Mouse (Mus musculus) lung, adult 2 months (tissue): Measurements from ENCODE around the gene Aff2.

Source experiments
- CTCF ChIP-seq: fragments of 200-500 bp; IDR thresholded peaks from 2 replicates; pipeline ENCODE4 v1.5.1; 2011; ENCODE audit warnings: mild to moderate bottlenecking, low read length, control low read depth; ENCODE audit not compliant: insufficient read depth
- POLR2A ChIP-seq: fragments of 200-500 bp; IDR thresholded peaks from 2 replicates; pipeline ENCODE4 v1.6.1; 2011; ENCODE audit warnings: low read depth, mild to moderate bottlenecking, control low read depth, low read length, borderline replicate concordance; ENCODE audit errors: extremely low read depth

DNA sequence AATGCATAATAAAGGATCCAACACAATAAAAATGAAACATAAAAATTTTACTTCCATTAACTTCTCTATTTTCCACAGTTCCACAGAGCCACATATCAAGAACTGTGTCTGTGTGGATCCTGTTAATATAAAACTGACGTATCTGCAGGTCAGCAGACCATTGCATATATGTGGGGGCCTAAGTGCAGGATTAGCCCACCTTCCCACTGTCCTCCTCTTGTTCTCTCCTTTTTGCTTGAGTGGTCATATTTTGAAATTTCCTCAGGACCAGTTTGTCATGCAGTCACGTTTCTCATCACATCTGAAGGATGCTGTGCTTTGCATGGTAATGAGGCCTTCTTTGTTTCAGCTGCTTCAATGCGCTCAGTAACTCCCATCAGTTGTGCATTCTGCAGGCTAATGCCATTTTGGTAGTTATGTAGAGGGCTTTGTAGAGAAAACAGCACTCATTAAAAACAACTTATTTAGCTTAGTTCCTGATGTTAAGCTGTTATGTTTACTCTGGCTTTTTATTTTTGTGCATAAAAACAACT is 306.1 kb downstream of the Aff2 start:
- TF ChIP-seq POLR2A = no peak
- TF ChIP-seq CTCF = no peak
